Mouse (Mus musculus) heart, postnatal 10 days (tissue): ENCODE measurements around the gene Fam167b. TPM values are rescaled to one million over a fixed set of nuclear protein-coding genes. Genes with fewer than 3 reads are reported as not detected.

ENCODE experiments used
- DNase-seq, 2 experiments: peaks; one replicate each; pipeline ENCODE4 v3.0.0; 2021
- intact Hi-C: fragments of 180-260 bp; cut with DNase I; formaldehyde crosslinking; loops from one replicate; pipeline ENCODE4 v1.15.1; 2025
- total RNA-seq, 2 experiments: library from RNA; stranded (reverse); gene quantifications; 2 replicates each; pipeline ENCODE4 v1.2.3; 2021

The Fam167b gene
- total RNA-seq, 2 experiments from 2014 or later, result 1.7 to 1.9 TPM

GRCm38 (mm10) chr4:129609139-129609631 is 30.8 kb upstream of the Fam167b start:
- intact Hi-C loops, result loop anchor here (2.0 to 10.0 kb wide), 2 partner anchors 60 to 114 kb away; partner anchors contain the start of genes Fam229a and Tssk3
- DNase-seq, result no peak

GRCm38 (mm10) chr4:129608426-129609025 is 30.2 kb upstream of the Fam167b start:
- peak; percentile 87 to 92 for DNase-seq
- intact Hi-C loops, result loop anchor here (1.0 to 10.0 kb wide), 3 partner anchors 23 to 114 kb away; partner anchors contain the start of genes Fam229a and Tssk3

GRCm38 (mm10) chr4:129600233-129601158 is 22.1 kb upstream of the Fam167b start, which contains the start of the genes Eif3i and Tmem234:
Gene Eif3i, minus strand, starts transcription at chr4:129600648.
Gene Tmem234, plus strand, starts transcription at chr4:129600668.
- intact Hi-C loops, result loop anchor here (10.0 kb wide), 1 partner anchor 106 kb away; the partner anchor contains the start of genes Fam229a and Tssk3
- peak; percentile 89 to 91 for DNase-seq

GRCm38 (mm10) chr4:129588865-129589264 is 10.5 kb upstream of the Fam167b start:
- intact Hi-C loops, result no loop called here
- no peak for DNase-seq

GRCm38 (mm10) chr4:129586943-129587342 is 8.6 kb upstream of the Fam167b start:
- intact Hi-C loops, result no loop called here
- no peak for DNase-seq

- no peak for DNase-seq
Measured at GRCm38 (mm10) chr4:129585773-129586172, 7.4 kb upstream of the Fam167b start.

GRCm38 (mm10) chr4:129584884-129585608 is 6.7 kb upstream of the Fam167b start:
- intact Hi-C loops, result loop anchor here (1.0 kb wide), 1 partner anchor 23 kb away; no protein-coding TSS in a partner anchor

More at GRCm38 (mm10) chr4:129585773-129586172, 7.4 kb upstream of the Fam167b start:
- intact Hi-C loops, result loop anchor here (1.0 kb wide), 1 partner anchor 23 kb away; no protein-coding TSS in a partner anchor

GRCm38 (mm10) chr4:129584370-129584769 is 6.0 kb upstream of the Fam167b start:
- intact Hi-C loops, result no loop called here

More at GRCm38 (mm10) chr4:129584884-129585608, 6.7 kb upstream of the Fam167b start:
- DNase-seq, result peak; percentile 87 to 91

GRCm38 (mm10) chr4:129582251-129582650 is 3.9 kb upstream of the Fam167b start:
- intact Hi-C loops, result no loop called here
- DNase-seq, result no peak

More at GRCm38 (mm10) chr4:129584370-129584769, 6.0 kb upstream of the Fam167b start:
- no peak for DNase-seq

GRCm38 (mm10) chr4:129580347-129580746 is 2.0 kb upstream of the Fam167b start:
- no peak for DNase-seq
- intact Hi-C loops, result no loop called here

GRCm38 (mm10) chr4:129577688-129578087 is 661 bp downstream of the Fam167b start:
- DNase-seq, result no peak
- intact Hi-C loops, result no loop called here

- peak; percentile 69 to 73 for DNase-seq
- intact Hi-C loops, result no loop called here
Measured at GRCm38 (mm10) chr4:129576863-129577491, 1.4 kb downstream of the Fam167b start.

- DNase-seq, result peak in 1 of 2 experiments; percentile 42
- intact Hi-C loops, result no loop called here
Measured at GRCm38 (mm10) chr4:129575171-129575844, 3.0 kb downstream of the Fam167b start.

GRCm38 (mm10) chr4:129573430-129573829 is 4.9 kb downstream of the Fam167b start, which contains the start of gene Lck:
Gene Lck, minus strand, starts transcription at chr4:129573641.
- intact Hi-C loops, result no loop called here
- no peak for DNase-seq

GRCm38 (mm10) chr4:129573093-129573370 is 5.3 kb downstream of the Fam167b start:
- intact Hi-C loops, result no loop called here
- DNase-seq, result no peak

- intact Hi-C loops, result no loop called here
- no peak for DNase-seq
Measured at GRCm38 (mm10) chr4:129572236-129573092, 5.9 kb downstream of the Fam167b start.

GRCm38 (mm10) chr4:129571551-129572084 is 6.7 kb downstream of the Fam167b start:
- intact Hi-C loops, result no loop called here

GRCm38 (mm10) chr4:129570028-129570427 is 8.3 kb downstream of the Fam167b start:
- intact Hi-C loops, result no loop called here
- DNase-seq, result no peak

More at GRCm38 (mm10) chr4:129571551-129572084, 6.7 kb downstream of the Fam167b start:
- no peak for DNase-seq
